Mouse (Mus musculus) neural tube, embryonic 11.5 days (tissue): ENCODE measurements around the gene Gm20388. TPM values are rescaled to one million over a fixed set of nuclear protein-coding genes. Genes with fewer than 3 reads are reported as not detected.

Experiments used
- ATAC-seq: fragments of 200-750 bp; cut with Nextera tagmentation; 2 replicates; pipeline ENCODE4 v1.8.0; 2017; ENCODE audit warnings: moderate number of reproducible peaks, mild to moderate bottlenecking, moderate TSS enrichment, moderate library complexity; ENCODE audit not compliant: insufficient read depth, low FRiP score, low TSS enrichment
- DNase-seq: peaks from one replicate; pipeline ENCODE4 v3.0.0-alpha.2; 2015; ENCODE audit warnings: low spot score
- H3K27ac ChIP-seq: fragments of 300-500 bp; sonication (generic); 2 replicates; pipeline ENCODE4 v1.5.1; 2014; ENCODE audit warnings: low read depth, mild to moderate bottlenecking, low read length
- H3K27me3 ChIP-seq: fragments of 300-500 bp; sonication (generic); 2 replicates; pipeline ENCODE4 v1.6.1; 2014; ENCODE audit warnings: mild to moderate bottlenecking, low read length, mixed read lengths; ENCODE audit not compliant: control insufficient read depth, insufficient read depth
- H3K36me3 ChIP-seq: fragments of 300-500 bp; sonication (generic); 2 replicates; pipeline ENCODE4 v1.6.1; 2014; ENCODE audit warnings: mild to moderate bottlenecking, low read length, moderate library complexity, mixed read lengths; ENCODE audit not compliant: control insufficient read depth, insufficient read depth
- H3K4me1 ChIP-seq: fragments of 300-500 bp; sonication (generic); 2 replicates; pipeline ENCODE4 v1.6.1; 2014; ENCODE audit warnings: low read length, mixed read lengths; ENCODE audit not compliant: control insufficient read depth, insufficient read depth
- H3K4me2 ChIP-seq: fragments of 300-500 bp; sonication (generic); 2 replicates; pipeline ENCODE4 v1.6.1; 2014; ENCODE audit warnings: low read depth, mild to moderate bottlenecking, moderate library complexity
- H3K4me3 ChIP-seq: fragments of 300-500 bp; sonication (generic); 2 replicates; pipeline ENCODE4 v1.5.1; 2014; ENCODE audit warnings: low read depth, low read length
- H3K9ac ChIP-seq: fragments of 300-500 bp; sonication (generic); 2 replicates; pipeline ENCODE4 v1.6.1; 2014; ENCODE audit warnings: mild to moderate bottlenecking, low read length
- H3K9me3 ChIP-seq: fragments of 300-500 bp; sonication (generic); 2 replicates; pipeline ENCODE4 v1.6.1; 2016; ENCODE audit warnings: low read length; ENCODE audit not compliant: control insufficient read depth
- WGBS: fragments of 180-500 bp; shearing (Covaris S2); extraction: QIAGEN DNeasy Blood & Tissue Kit; methylation state at CpG from one replicate; pipeline ENCODE4 v1.1.7; 2014; 5-methylcytosine and 5-hydroxymethylcytosine counted together
- polyA plus RNA-seq: library from polyadenylated mRNA; unstranded; fragments of >200 nt; fragmentation: Nextera tagmentation; extraction: Ambion mirVana; gene quantifications from 2 replicates; pipeline ENCODE4 v1.2.1, GENCODE M21; 2014

The Gm20388 gene
- polyA plus RNA-seq, 1 experiment from 2014 or later, result not detected

- Histone ChIP-seq H3K27ac (no peak overlapping the region), H3K36me3 (no peaks in the 10 kb centered on the region), H3K9me3 (no peaks in the 10 kb centered on the region), H3K4me1 (peaks cover 13% of the 10 kb centered on the region), H3K27me3 (no peaks in the 10 kb centered on the region), H3K4me3 (no peak overlapping the region), H3K9ac (no peak overlapping the region), H3K4me2 (no peak overlapping the region)
- ATAC-seq (no peak), DNase-seq (no peak)
- 58% methylated on average over 1 of the region's 1 CpGs for WGBS
Observed at GRCm38 (mm10) chr8:123758935-123759334, 3848.3 kb downstream of the Gm20388 start.

GRCm38 (mm10) chr8:123759933-123760332 is 3849.3 kb downstream of the Gm20388 start:
- DNase-seq (peak; percentile 79), ATAC-seq (peak; percentile 83)
- Histone ChIP-seq H3K27me3 (no peaks in the 10 kb centered on the region), H3K9ac (peak overlapping the region; percentile 39; the same call in 1 of the 2 replicates), H3K27ac (no peak overlapping the region), H3K4me1 (peaks cover 11% of the 10 kb centered on the region), H3K4me2 (peak overlapping the region; percentile 45), H3K36me3 (no peaks in the 10 kb centered on the region), H3K9me3 (no peaks in the 10 kb centered on the region), H3K4me3 (peak overlapping the region; percentile 15; the same call in 1 of the 2 replicates)
- WGBS, result 3% methylated on average over 10 of the region's 10 CpGs

GRCm38 (mm10) chr8:123760579-123760978 is 3849.9 kb downstream of the Gm20388 start:
- no peaks in the 10 kb centered on the region for H3K9me3 ChIP-seq
- no peak overlapping the region for H3K27ac ChIP-seq
- no peak overlapping the region for H3K9ac ChIP-seq
- H3K4me1 ChIP-seq, result peaks cover 11% of the 10 kb centered on the region
- H3K4me2 ChIP-seq, result peak overlapping the region; percentile 45
- H3K36me3 ChIP-seq, result no peaks in the 10 kb centered on the region
- H3K27me3 ChIP-seq, result no peaks in the 10 kb centered on the region
- DNase-seq (no peak), ATAC-seq (no peak)
- H3K4me3 ChIP-seq, result 0 out of 2 replicates have a peak overlapping the region, but pooled peaks have one; percentile 15
- 36% methylated on average over 5 of the region's 5 CpGs for WGBS

GRCm38 (mm10) chr8:123761266-123761882 is 3850.7 kb downstream of the Gm20388 start:
- no peak overlapping the region for H3K27ac ChIP-seq
- H3K27me3 ChIP-seq, result no peaks in the 10 kb centered on the region
- H3K36me3 ChIP-seq, result no peaks in the 10 kb centered on the region
- DNase-seq, result no peak
- no peak overlapping the region for H3K9ac ChIP-seq
- H3K4me2 ChIP-seq, result no peak overlapping the region
- H3K4me1 ChIP-seq, result peaks cover 11% of the 10 kb centered on the region
- 52% methylated on average over 12 of the region's 12 CpGs for WGBS
- H3K9me3 ChIP-seq, result no peaks in the 10 kb centered on the region
- ATAC-seq, result no peak
- H3K4me3 ChIP-seq, result no peak overlapping the region

GRCm38 (mm10) chr8:123761883-123762270 is 3851.2 kb downstream of the Gm20388 start:
- H3K9ac ChIP-seq, result no peak overlapping the region
- H3K27me3 ChIP-seq, result no peaks in the 10 kb centered on the region
- no peak for DNase-seq
- no peaks in the 10 kb centered on the region for H3K9me3 ChIP-seq
- H3K36me3 ChIP-seq, result no peaks in the 10 kb centered on the region
- H3K4me2 ChIP-seq, result no peak overlapping the region
- H3K4me1 ChIP-seq, result peaks cover 11% of the 10 kb centered on the region
- no peak overlapping the region for H3K4me3 ChIP-seq
- 24% methylated on average over 4 of the region's 4 CpGs for WGBS
- H3K27ac ChIP-seq, result no peak overlapping the region
- ATAC-seq, result no peak

- Histone ChIP-seq H3K4me1 (peaks cover 11% of the 10 kb centered on the region), H3K27me3 (no peaks in the 10 kb centered on the region), H3K27ac (no peak overlapping the region), H3K9me3 (no peaks in the 10 kb centered on the region), H3K4me2 (no peak overlapping the region), H3K36me3 (no peaks in the 10 kb centered on the region), H3K9ac (no peak overlapping the region), H3K4me3 (no peak overlapping the region)
- WGBS, result 81% methylated on average over 7 of the region's 7 CpGs
- DNase-seq, result no peak
- ATAC-seq, result no peak
Observed at GRCm38 (mm10) chr8:123763355-123763754, 3852.7 kb downstream of the Gm20388 start.

GRCm38 (mm10) chr8:123764671-123765070 is 3854.0 kb downstream of the Gm20388 start:
- H3K4me1 ChIP-seq, result peaks cover 11% of the 10 kb centered on the region
- H3K9me3 ChIP-seq, result no peaks in the 10 kb centered on the region
- H3K4me3 ChIP-seq, result no peak overlapping the region
- 33% methylated on average over 4 of the region's 4 CpGs for WGBS
- no peak overlapping the region for H3K9ac ChIP-seq
- H3K27me3 ChIP-seq, result no peaks in the 10 kb centered on the region
- DNase-seq, result peak; percentile 19
- ATAC-seq, result no peak
- no peaks in the 10 kb centered on the region for H3K36me3 ChIP-seq
- no peak overlapping the region for H3K27ac ChIP-seq
- no peak overlapping the region for H3K4me2 ChIP-seq

GRCm38 (mm10) chr8:123766516-123766915 is 3855.9 kb downstream of the Gm20388 start:
- Histone ChIP-seq H3K9ac (no peak overlapping the region), H3K4me2 (no peak overlapping the region), H3K27me3 (no peaks in the 10 kb centered on the region), H3K36me3 (no peaks in the 10 kb centered on the region), H3K4me1 (peaks cover under 1% of the 10 kb centered on the region; the same call in 1 of the 2 replicates), H3K4me3 (no peak overlapping the region), H3K27ac (no peak overlapping the region), H3K9me3 (no peaks in the 10 kb centered on the region)
- WGBS, result 88% methylated on average over 4 of the region's 4 CpGs
- ATAC-seq (no peak), DNase-seq (no peak)

GRCm38 (mm10) chr8:123767874-123768273 is 3857.2 kb downstream of the Gm20388 start:
- Histone ChIP-seq H3K9me3 (no peaks in the 10 kb centered on the region), H3K9ac (no peak overlapping the region), H3K4me1 (no peaks in the 10 kb centered on the region), H3K36me3 (no peaks in the 10 kb centered on the region), H3K27me3 (no peaks in the 10 kb centered on the region), H3K4me2 (no peak overlapping the region), H3K27ac (no peak overlapping the region), H3K4me3 (no peak overlapping the region)
- ATAC-seq, result no peak
- 79% methylated on average over 8 of the region's 8 CpGs for WGBS
- no peak for DNase-seq
